Mouse (Mus musculus): ENCODE measurements around the gene Rasgef1c.

Rasgef1c gene

DNA sequence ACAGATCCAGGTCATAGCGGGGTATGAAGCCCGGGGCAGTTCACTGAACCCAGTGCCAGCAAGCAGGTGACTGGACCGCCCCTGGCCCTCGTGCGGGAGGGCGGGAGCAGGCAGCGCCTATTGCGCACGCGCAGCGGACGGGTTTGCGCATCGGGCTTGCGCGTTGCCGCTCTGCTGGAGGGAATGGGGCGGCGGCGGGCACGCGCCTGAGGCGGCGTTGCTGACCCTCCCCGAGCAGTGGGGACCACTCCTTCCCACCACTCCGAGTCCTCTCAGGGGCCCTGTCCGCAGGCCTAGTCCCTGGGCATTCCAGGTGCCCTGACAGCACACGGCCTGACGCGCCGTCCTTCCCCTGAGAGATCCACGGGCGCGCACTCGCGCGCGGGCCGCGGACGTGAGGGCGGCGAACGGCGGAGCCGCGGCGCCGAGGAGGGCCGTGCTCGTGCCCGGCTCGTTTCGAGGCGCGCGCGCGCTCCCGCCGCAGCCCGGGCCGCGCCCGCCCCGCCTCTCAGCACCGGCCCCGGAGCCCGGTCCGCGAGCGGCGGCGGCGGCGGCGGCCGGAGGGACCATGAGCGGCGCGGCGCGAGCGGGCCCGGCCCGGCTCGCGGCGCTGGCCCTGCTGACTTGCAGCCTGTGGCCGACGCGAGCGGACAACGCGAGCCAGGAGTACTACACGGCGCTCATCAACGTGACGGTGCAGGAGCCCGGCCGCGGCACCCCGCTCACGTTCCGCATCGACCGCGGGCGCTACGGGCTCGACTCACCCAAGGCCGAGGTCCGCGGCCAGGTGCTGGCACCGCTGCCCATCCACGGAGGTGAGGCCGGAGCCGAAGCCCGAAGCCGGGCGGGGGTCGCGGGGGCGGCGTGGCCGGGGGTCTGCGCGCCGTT is 123.4 kb downstream of the Rasgef1c start, which contains the start of gene Rnf130:
Gene Rnf130 (plus strand): TSS at position 514 of the 888 bp plus-strand sequence.
- peak; percentile 95 for DNase-seq (ENCODE audit: low read depth, low spot score)

DNA sequence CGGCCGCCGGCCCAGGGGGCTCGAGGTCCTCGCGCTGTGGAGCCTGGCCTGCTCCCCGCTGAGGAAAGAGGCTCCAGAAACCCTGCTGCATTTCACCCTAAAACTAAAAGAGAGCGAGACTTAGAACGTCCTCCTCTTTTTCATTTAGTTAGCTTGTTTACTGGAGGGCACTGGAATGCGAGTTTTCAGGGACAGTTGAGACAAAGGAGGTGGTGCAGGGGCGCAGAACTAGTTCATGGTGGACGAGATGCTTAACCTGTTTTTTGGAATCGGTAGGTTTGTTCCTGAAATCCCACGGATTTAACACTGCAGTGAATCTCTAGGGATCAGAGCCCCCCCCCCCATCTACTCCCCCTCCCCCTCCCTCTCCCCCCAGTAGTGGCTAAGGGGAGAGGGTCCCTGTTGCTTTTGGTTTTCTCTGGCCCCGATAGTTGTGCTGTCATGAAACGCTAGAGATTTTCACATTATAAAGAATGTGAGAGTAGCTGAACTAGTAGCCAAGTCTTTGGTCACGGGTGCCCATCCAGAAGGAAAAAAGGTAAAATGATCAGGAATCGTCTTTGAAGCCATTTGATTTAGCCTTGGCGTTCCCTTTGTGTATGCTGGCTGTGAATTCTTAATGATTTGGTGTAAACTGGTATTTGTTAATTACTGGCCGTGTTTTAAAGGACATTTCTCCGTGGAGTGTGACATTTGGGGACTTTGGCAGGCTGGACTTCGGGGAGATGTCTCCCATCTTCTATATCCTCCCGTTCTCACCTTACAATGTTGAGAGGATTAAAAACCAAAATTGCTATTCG is 124.3 kb downstream of the Rasgef1c start:
- peak; percentile 21 for DNase-seq (ENCODE audit: low read depth, low spot score)

GRCm38 (mm10) chr11:50026521-50027090 is 125.0 kb downstream of the Rasgef1c start:
- DNase-seq (ENCODE audit: low read depth, low spot score) = no peak

- DNase-seq (ENCODE audit: low read depth, low spot score) = no peak
Measured at GRCm38 (mm10) chr11:50028416-50028815, 126.8 kb downstream of the Rasgef1c start.

All from ZHBTc4 (cell line).